Mouse (Mus musculus) C2C12 (cell line): ENCODE data around the gene Armh3. TPM values are rescaled to one million over a fixed set of nuclear protein-coding genes. Genes with fewer than 3 reads are reported as not detected.
A peak's percentile ranks its signal among the peaks of the same experiment; 100 is the strongest.

Experiments
- H3K27me3 ChIP-seq: one replicate; pipeline ENCODE4 v1.6.1; 2011; ENCODE audit not compliant: control insufficient read depth, insufficient read depth, insufficient read length
- H3K36me3 ChIP-seq: one replicate; pipeline ENCODE4 v1.6.1; 2011; ENCODE audit not compliant: control insufficient read depth, insufficient read depth
- H3K4me3 ChIP-seq: one replicate; pipeline ENCODE4 v1.5.1; 2011; ENCODE audit warnings: mild to moderate bottlenecking, control low read depth; ENCODE audit not compliant: poor library complexity, insufficient read depth, severe bottlenecking
- H3K79me2 ChIP-seq: one replicate; pipeline ENCODE4 v1.6.1; 2011; ENCODE audit not compliant: control insufficient read depth, insufficient read depth
- H3K79me3 ChIP-seq: one replicate; pipeline ENCODE4 v1.6.1; 2011; ENCODE audit warnings: low read depth, control low read depth
- H3ac ChIP-seq: one replicate; pipeline ENCODE3; 2011; ENCODE audit warnings: low read depth; ENCODE audit not compliant: control insufficient read depth, insufficient read length
- CEBPB ChIP-seq: IDR thresholded peaks from one replicate; pipeline ENCODE4 v1.6.1; 2011; ENCODE audit warnings: low read depth, mild to moderate bottlenecking, control low read depth, moderate library complexity
- CTCF ChIP-seq: IDR thresholded peaks from one replicate; pipeline ENCODE4 v1.5.1; 2011; ENCODE audit not compliant: control insufficient read depth, insufficient read depth, insufficient read length
- FOSL1 ChIP-seq: IDR thresholded peaks from one replicate; pipeline ENCODE4 v1.8.0; 2011; ENCODE audit warnings: mild to moderate bottlenecking, low read length; ENCODE audit not compliant: poor library complexity, insufficient read depth, severe bottlenecking
- MAX ChIP-seq: IDR thresholded peaks from one replicate; pipeline ENCODE4 v1.6.1; 2011; ENCODE audit warnings: mild to moderate bottlenecking, control low read depth
- MYOD1 ChIP-seq: IDR thresholded peaks from one replicate; pipeline ENCODE4 v1.6.1; 2011; ENCODE audit warnings: low read depth; ENCODE audit not compliant: control insufficient read depth, insufficient read length
- MYOG ChIP-seq: IDR thresholded peaks from one replicate; pipeline ENCODE4 v1.6.1; 2011; ENCODE audit not compliant: control insufficient read depth, insufficient read length; ENCODE audit errors: extremely low read depth
- USF1 ChIP-seq: IDR thresholded peaks from one replicate; pipeline ENCODE4 v1.6.1; 2011; ENCODE audit warnings: low read depth, mild to moderate bottlenecking, control low read depth, moderate library complexity
- polyA plus RNA-seq: library from polyadenylated mRNA; unstranded; fragments of >200 nt; fragmentation: generic; extraction: Trizol; gene quantifications from one replicate; pipeline ENCODE4 v1.2.1, GENCODE M21; 2012; ENCODE audit warnings: missing spikeins

Gene Armh3
- polyA plus RNA-seq, 1 experiment, result 6.4 TPM

DNA sequence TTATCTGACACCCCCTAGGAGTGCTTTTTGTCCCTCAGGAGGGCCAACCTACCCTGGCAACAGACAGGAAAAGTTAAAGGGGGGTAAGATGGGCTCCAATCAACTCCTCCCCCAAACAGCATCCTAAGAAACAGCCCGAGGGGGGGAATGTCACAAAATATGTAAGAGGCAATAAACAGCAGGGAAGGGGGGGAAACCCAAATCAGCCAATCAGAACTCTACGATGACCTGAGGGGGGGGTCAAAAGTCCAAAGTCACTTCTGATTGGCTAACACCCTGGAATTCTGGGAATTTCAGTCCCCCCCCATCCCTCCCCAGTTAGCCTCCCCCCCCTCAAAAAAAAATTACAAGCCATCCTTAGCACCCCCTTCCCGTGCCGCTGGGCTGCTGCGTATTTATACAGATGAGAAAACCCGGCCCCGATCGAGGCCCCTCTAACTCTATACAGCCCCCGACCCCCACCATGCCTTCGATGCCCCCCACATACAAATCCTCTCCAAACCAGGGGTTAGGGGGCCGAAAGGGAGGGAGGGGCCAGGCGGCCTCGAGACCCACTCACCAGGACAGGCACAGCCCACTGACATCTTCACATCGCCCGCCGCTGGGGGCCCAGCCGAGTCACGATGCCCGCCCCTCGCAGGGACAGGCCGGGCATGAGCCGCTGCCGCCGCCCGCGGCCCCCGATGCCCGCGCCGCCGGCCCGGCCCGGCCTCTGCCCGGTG lies 46.1 kb upstream of the Armh3 start, which contains the start of gene Pprc1:
TSS of gene Pprc1 (plus strand) at position 616 of the 722 bp plus-strand sequence.
- Histone ChIP-seq H3ac (peak within 1 kb of the TSS; percentile 76), H3K4me3 (peak within 1 kb of the TSS; percentile 76), H3K27me3 (no peaks in the 10 kb centered on the region), H3K79me3 (peaks cover 36% of the 10 kb centered on the region), H3K79me2 (peaks cover 54% of the 10 kb centered on the region), H3K36me3 (no peaks in the 10 kb centered on the region)
- TF ChIP-seq USF1, result no peak
- no peak for TF ChIP-seq FOSL1
- no peak for TF ChIP-seq MAX
- no peak for TF ChIP-seq MYOG
- no peak for TF ChIP-seq CEBPB
- TF ChIP-seq MYOD1, result no peak
- TF ChIP-seq CTCF, result no peak

DNA sequence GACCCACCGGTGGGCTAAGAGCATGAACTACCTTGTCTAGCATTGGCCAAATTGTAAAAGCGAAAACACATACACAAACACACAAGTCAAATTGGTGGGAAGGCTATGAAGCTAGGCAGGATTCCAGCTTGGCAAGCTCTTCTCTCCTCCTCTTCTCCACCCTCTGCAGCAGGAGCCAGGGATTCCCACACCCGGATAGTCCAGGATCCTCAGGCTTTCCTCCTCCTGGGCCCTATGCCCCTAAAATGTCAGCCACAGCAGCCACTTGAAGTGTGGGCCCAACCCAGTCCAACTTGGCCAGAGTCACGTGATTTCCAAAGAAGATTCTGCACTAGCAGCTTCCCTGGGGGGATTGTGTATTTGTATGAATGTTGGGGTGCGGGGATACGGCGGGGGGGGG lies 45.1 kb upstream of the Armh3 start:
- TF ChIP-seq USF1 (peak; percentile 2), CTCF (no peak)
- Histone ChIP-seq H3K36me3 (no peaks in the 10 kb centered on the region), H3K79me3 (peaks cover 42% of the 10 kb centered on the region), H3K79me2 (peaks cover 62% of the 10 kb centered on the region), H3K4me3 (peak overlapping the region; percentile 11), H3K27me3 (no peaks in the 10 kb centered on the region), H3ac (no peak overlapping the region)

DNA sequence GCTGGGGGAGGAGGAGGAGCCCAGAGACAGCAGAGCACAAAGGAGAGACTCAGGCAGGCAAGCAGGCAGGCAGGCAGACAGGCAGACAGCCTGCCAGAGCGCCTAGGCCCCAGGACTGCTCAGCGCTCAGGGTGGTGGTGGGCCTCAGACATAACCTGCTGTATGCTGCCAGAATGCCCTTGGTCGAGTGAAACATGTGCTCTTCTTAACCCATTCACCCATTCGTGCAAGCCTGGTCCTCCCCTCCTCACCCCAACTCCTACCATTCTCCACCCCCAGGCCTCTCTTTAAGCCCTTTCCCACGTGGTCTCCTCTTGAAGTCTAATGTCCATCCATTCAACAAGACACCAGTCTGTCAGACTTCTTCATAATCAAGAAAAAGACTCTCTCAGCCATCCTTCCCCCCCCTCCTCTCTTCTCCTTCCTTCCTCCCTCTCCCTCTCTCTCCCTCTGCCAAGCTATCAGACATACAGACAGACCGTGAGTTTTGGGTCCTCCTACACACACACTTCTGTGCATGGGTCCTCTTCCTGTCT lies 44.3 kb upstream of the Armh3 start:
- TF ChIP-seq CEBPB (no peak), MAX (no peak), CTCF (no peak), FOSL1 (no peak), MYOD1 (no peak), USF1 (no peak), MYOG (no peak)

DNA sequence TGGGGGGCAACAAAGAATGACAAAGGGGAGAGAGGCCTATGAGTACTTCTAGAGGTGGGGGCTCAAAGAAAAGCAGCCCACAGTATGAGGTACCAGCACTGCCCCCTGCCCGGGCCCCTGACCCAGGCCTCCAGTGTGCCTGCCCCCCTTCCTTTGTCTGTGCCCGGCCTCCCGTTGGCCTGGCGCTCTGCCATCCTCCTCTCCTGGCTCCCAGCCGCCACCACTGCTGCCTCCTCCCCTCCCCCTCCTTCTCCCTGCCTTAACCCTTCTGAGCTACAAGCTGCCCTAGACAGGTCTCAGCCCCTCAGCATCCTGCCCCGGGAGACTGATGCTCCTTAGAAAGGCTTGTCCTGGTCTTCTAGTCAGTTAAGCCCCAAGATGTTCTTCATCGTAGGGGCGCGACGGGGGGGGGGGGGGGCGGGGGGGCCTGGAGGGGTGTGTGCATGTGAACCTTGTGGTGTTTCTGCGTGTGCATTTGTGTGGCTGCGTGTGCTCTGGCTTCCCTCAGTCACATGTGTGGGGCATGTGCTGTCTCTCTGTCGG lies 43.7 kb upstream of the Armh3 start:
- peaks cover 76% of the 10 kb centered on the region for H3K79me2 ChIP-seq
- TF ChIP-seq CEBPB (no peak), MYOG (no peak), FOSL1 (no peak), CTCF (no peak), MYOD1 (no peak), MAX (no peak), USF1 (no peak)
- H3K4me3 ChIP-seq, result no peak overlapping the region
- H3K27me3 ChIP-seq, result no peaks in the 10 kb centered on the region
- H3K79me3 ChIP-seq, result peaks cover 55% of the 10 kb centered on the region
- no peaks in the 10 kb centered on the region for H3K36me3 ChIP-seq
- peak overlapping the region; percentile 58 for H3ac ChIP-seq

More for the DNA sequence above, 44.3 kb upstream of the Armh3 start:
- Histone ChIP-seq H3K4me3 (no peak overlapping the region), H3K79me3 (peaks cover 50% of the 10 kb centered on the region), H3ac (peak overlapping the region; percentile 58), H3K79me2 (peaks cover 70% of the 10 kb centered on the region), H3K27me3 (no peaks in the 10 kb centered on the region), H3K36me3 (no peaks in the 10 kb centered on the region)

DNA sequence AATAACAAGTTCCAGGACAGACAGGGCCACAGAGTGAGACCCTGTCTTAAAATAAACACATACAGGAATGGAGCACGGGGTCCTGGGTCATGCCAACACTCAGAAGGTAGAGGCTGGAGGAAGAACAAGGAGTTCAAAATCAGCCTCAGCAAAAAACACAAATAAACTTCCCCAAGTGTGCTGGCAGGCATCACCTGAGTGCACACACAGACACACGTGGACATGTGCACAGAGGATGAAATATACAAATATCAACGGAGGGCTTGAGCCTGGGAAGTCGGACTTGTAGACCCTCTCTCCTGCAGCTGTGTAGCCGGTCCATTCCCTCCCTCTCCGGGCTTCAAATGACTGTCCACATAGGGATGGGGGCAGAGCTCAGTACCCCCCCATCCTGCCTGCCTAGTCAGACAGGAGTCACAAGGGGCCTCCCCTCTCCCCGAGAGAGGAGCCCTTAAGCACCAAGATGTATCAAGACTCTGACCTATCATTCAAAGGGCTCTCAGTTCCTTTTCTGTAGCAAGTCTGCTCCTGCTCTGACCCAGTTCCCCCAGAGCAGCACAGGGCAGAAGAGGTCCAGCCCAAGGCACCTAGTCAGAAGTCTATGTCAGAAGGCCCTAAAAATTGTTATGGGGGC lies 43.1 kb upstream of the Armh3 start:
- peak overlapping the region; percentile 12 for H3ac ChIP-seq
- peaks cover 61% of the 10 kb centered on the region for H3K79me3 ChIP-seq
- H3K4me3 ChIP-seq, result no peak overlapping the region
- TF ChIP-seq MYOD1 (no peak), CEBPB (no peak), MAX (no peak), FOSL1 (no peak), USF1 (no peak), CTCF (no peak), MYOG (no peak)
- H3K36me3 ChIP-seq, result no peaks in the 10 kb centered on the region
- peaks cover 82% of the 10 kb centered on the region for H3K79me2 ChIP-seq
- H3K27me3 ChIP-seq, result no peaks in the 10 kb centered on the region
